Mouse (Mus musculus) hindbrain, embryonic 11.5 days (tissue): ENCODE measurements around the gene Ykt6. TPM values are rescaled to one million over a fixed set of nuclear protein-coding genes. Genes with fewer than 3 reads are reported as not detected.

Experiments
- ATAC-seq: fragments of 200-750 bp; cut with Nextera tagmentation; 2 replicates; pipeline ENCODE4 v1.8.0; 2017; ENCODE audit warnings: mild to moderate bottlenecking, moderate TSS enrichment, moderate library complexity; ENCODE audit not compliant: low FRiP score
- DNase-seq: peaks from one replicate; pipeline ENCODE4 v3.0.0-alpha.2; 2015; ENCODE audit warnings: low spot score
- H3K27ac ChIP-seq: fragments of 300-500 bp; sonication (generic); 2 replicates; pipeline ENCODE4 v1.5.1; 2014; ENCODE audit warnings: mild to moderate bottlenecking, low read depth, low read length
- H3K27me3 ChIP-seq: fragments of 300-500 bp; sonication (generic); 2 replicates; pipeline ENCODE4 v1.6.1; 2014; ENCODE audit warnings: mild to moderate bottlenecking, low read length, moderate library complexity, mixed read lengths; ENCODE audit not compliant: control insufficient read depth, insufficient read depth
- H3K36me3 ChIP-seq: fragments of 300-500 bp; sonication (generic); 2 replicates; pipeline ENCODE4 v1.6.1; 2014; ENCODE audit warnings: mild to moderate bottlenecking, low read length, moderate library complexity, mixed read lengths; ENCODE audit not compliant: control insufficient read depth, insufficient read depth
- H3K4me1 ChIP-seq: fragments of 300-500 bp; sonication (generic); replicated peaks from 2 replicates; pipeline ENCODE4 v1.6.1; 2014; ENCODE audit warnings: low read length, mixed read lengths; ENCODE audit not compliant: control insufficient read depth, insufficient read depth
- H3K4me2 ChIP-seq: fragments of 300-500 bp; sonication (generic); replicated peaks from 2 replicates; pipeline ENCODE4 v1.6.1; 2014; ENCODE audit warnings: mild to moderate bottlenecking, low read depth, low read length
- H3K4me3 ChIP-seq: fragments of 300-500 bp; sonication (generic); 2 replicates; pipeline ENCODE4 v1.5.1; 2014; ENCODE audit warnings: low read depth, low read length
- H3K9ac ChIP-seq: fragments of 300-500 bp; sonication (generic); 2 replicates; pipeline ENCODE4 v1.6.1; 2014; ENCODE audit warnings: low read depth, low read length
- H3K9me3 ChIP-seq: fragments of 300-500 bp; sonication (generic); 2 replicates; pipeline ENCODE4 v1.6.1; 2016; ENCODE audit warnings: low read length; ENCODE audit not compliant: control insufficient read depth
- WGBS: fragments of 180-500 bp; shearing (Covaris S2); extraction: QIAGEN DNeasy Blood & Tissue Kit; methylation state at CpG from one replicate; pipeline ENCODE4 v1.1.7; 2014; 5-methylcytosine and 5-hydroxymethylcytosine counted together
- polyA plus RNA-seq: library from polyadenylated mRNA; unstranded; fragments of >200 nt; fragmentation: Nextera tagmentation; extraction: Ambion mirVana; gene quantifications from 2 replicates; pipeline ENCODE4 v1.2.1, GENCODE M21; 2014

Gene Ykt6
- polyA plus RNA-seq, 1 experiment from 2014 or later: 30.2 TPM

GRCm38 (mm10) chr11:6015011-6015431, 59.5 kb downstream of the Ykt6 start:
- no peak overlapping the region for H3K27ac ChIP-seq
- H3K36me3 ChIP-seq: no peaks in the 10 kb centered on the region
- no peak overlapping the region for H3K4me3 ChIP-seq
- no peak overlapping the region for H3K4me2 ChIP-seq
- DNase-seq (no peak), ATAC-seq (no peak)
- H3K9ac ChIP-seq: no peak overlapping the region
- H3K9me3 ChIP-seq: no peaks in the 10 kb centered on the region
- no peaks in the 10 kb centered on the region for H3K27me3 ChIP-seq
- WGBS: 79% methylated on average over 6 of the region's 6 CpGs
- H3K4me1 ChIP-seq: no peaks in the 10 kb centered on the region

- H3K36me3 ChIP-seq: no peaks in the 10 kb centered on the region
- H3K27ac ChIP-seq: no peak overlapping the region
- no peak overlapping the region for H3K4me3 ChIP-seq
- no peaks in the 10 kb centered on the region for H3K27me3 ChIP-seq
- DNase-seq (peak; percentile 22), ATAC-seq (no peak)
- H3K9ac ChIP-seq: no peak overlapping the region
- no peaks in the 10 kb centered on the region for H3K9me3 ChIP-seq
- H3K4me1 ChIP-seq: no peaks in the 10 kb centered on the region
- WGBS: 3% methylated on average over 2 of the region's 3 CpGs
- H3K4me2 ChIP-seq: no peak overlapping the region
These were observed 60.9 kb downstream of the Ykt6 start for GRCm38 (mm10) chr11:6016368-6016767.

- 67% methylated on average over 9 of the region's 9 CpGs for WGBS
- Histone ChIP-seq H3K36me3 (no peaks in the 10 kb centered on the region), H3K9ac (no peak overlapping the region), H3K4me3 (no peak overlapping the region), H3K9me3 (no peaks in the 10 kb centered on the region), H3K4me2 (no peak overlapping the region), H3K27ac (no peak overlapping the region), H3K4me1 (no peaks in the 10 kb centered on the region), H3K27me3 (no peaks in the 10 kb centered on the region)
- DNase-seq (no peak), ATAC-seq (no peak)
These were observed 61.4 kb downstream of the Ykt6 start for GRCm38 (mm10) chr11:6016797-6017395.

Other genes starting within 250 kb of the Ykt6 start
- gene Mrps24, start 240.0 kb upstream of the Ykt6 start, polyA plus RNA-seq: 164 and 170 TPM in 2 replicates
- 8.4 and 9.6 TPM in 2 replicates for gene Urgcp, start 193.3 kb upstream of the Ykt6 start, polyA plus RNA-seq
- gene Dbnl, start 167.2 kb upstream of the Ykt6 start, polyA plus RNA-seq: 141 and 144 TPM in 2 replicates
- 7.9 and 8.5 TPM in 2 replicates for gene Pgam2, start 152.0 kb upstream of the Ykt6 start, polyA plus RNA-seq
- 5.6 and 6.9 TPM in 2 replicates for gene Polm, start 117.7 kb upstream of the Ykt6 start, polyA plus RNA-seq
- gene Aebp1, start 93.7 kb upstream of the Ykt6 start, polyA plus RNA-seq: 19.0 and 20.4 TPM in 2 replicates
- gene Pold2, start 77.4 kb upstream of the Ykt6 start, polyA plus RNA-seq: 78.4 and 86.3 TPM in 2 replicates
- 0.31 and 2.4 TPM in 2 replicates for gene Myl7, start 56.9 kb upstream of the Ykt6 start, polyA plus RNA-seq
- 2.9 and 3.0 TPM in 2 replicates for gene Gck, start 5.6 kb upstream of the Ykt6 start, polyA plus RNA-seq
- gene Camk2b, start 110.7 kb downstream of the Ykt6 start, polyA plus RNA-seq: 3.4 and 3.6 TPM in 2 replicates
- gene A730071L15Rik, start 244.3 kb downstream of the Ykt6 start, polyA plus RNA-seq: 0.43 and 1.2 TPM in 2 replicates
- 40.8 and 43.9 TPM in 2 replicates for gene Nudcd3, start 244.7 kb downstream of the Ykt6 start, polyA plus RNA-seq